Mouse (Mus musculus) intestine, embryonic 14.5 days (tissue): ENCODE results near the gene Miga1. TPM values are rescaled to one million over a fixed set of nuclear protein-coding genes. Genes with fewer than 3 reads are reported as not detected.
A peak's percentile ranks its signal among the peaks of the same experiment; 100 is the strongest.
"Not testable (repeated sequence)": the region's sequence is repeated elsewhere in the genome, so short reads cannot be mapped to it uniquely, and the experiment has no call there.

ENCODE experiments used
- ATAC-seq: fragments of 200-750 bp; cut with Nextera tagmentation; replicated peaks from 2 replicates; pipeline ENCODE4 v1.8.0; 2017; ENCODE audit warnings: low read depth, moderate number of reproducible peaks, moderate TSS enrichment, moderate library complexity; ENCODE audit not compliant: low FRiP score, low TSS enrichment
- DNase-seq: peaks from one replicate; pipeline ENCODE4 v3.0.0-alpha.2; 2018; ENCODE audit warnings: low spot score
- H3K27ac ChIP-seq: fragments of 300-500 bp; sonication (generic); 2 replicates; pipeline ENCODE4 v1.5.1; 2014; ENCODE audit warnings: low read depth, mild to moderate bottlenecking, control low read depth
- H3K27me3 ChIP-seq: fragments of 300-500 bp; sonication (generic); replicated peaks from 2 replicates; pipeline ENCODE4 v1.6.1; 2014; ENCODE audit warnings: low read length, control low read depth; ENCODE audit not compliant: control insufficient read depth, insufficient read depth
- H3K36me3 ChIP-seq: fragments of 300-500 bp; sonication (generic); 2 replicates; pipeline ENCODE4 v1.6.1; 2014; ENCODE audit warnings: low read length, control low read depth; ENCODE audit not compliant: control insufficient read depth, insufficient read depth
- H3K4me1 ChIP-seq: fragments of 300-500 bp; sonication (generic); replicated peaks from 2 replicates; pipeline ENCODE4 v1.6.1; 2014; ENCODE audit warnings: low read length, control low read depth, mixed read lengths; ENCODE audit not compliant: control insufficient read depth, insufficient read depth
- H3K4me2 ChIP-seq: fragments of 300-500 bp; sonication (generic); 2 replicates; pipeline ENCODE4 v1.6.1; 2014; ENCODE audit warnings: low read length
- H3K4me3 ChIP-seq: fragments of 300-500 bp; sonication (generic); 2 replicates; pipeline ENCODE4 v1.5.1; 2014; ENCODE audit warnings: low read depth, low read length, control low read depth, mixed read lengths
- H3K9ac ChIP-seq: fragments of 300-500 bp; sonication (generic); 2 replicates; pipeline ENCODE4 v1.6.1; 2014; ENCODE audit warnings: mild to moderate bottlenecking, low read length
- H3K9me3 ChIP-seq: fragments of 300-500 bp; sonication (generic); 2 replicates; pipeline ENCODE4 v1.6.1; 2016; ENCODE audit warnings: low read length, control low read depth; ENCODE audit not compliant: control insufficient read depth
- WGBS: fragments of 180-500 bp; shearing (Covaris S2); extraction: QIAGEN DNeasy Blood & Tissue Kit; methylation state at CpG from one replicate; pipeline ENCODE4 v1.1.7; 2014; 5-methylcytosine and 5-hydroxymethylcytosine counted together
- polyA plus RNA-seq: library from polyadenylated mRNA; unstranded; fragments of >200 nt; fragmentation: Nextera tagmentation; extraction: Ambion mirVana; gene quantifications from 2 replicates; pipeline ENCODE4 v1.2.1, GENCODE M21; 2014

The Miga1 gene
- polyA plus RNA-seq, 1 experiment from 2014 or later, result 19.2 TPM

GRCm38 (mm10) chr3:152336085-152336484 is 4.1 kb downstream of the Miga1 start:
- DNase-seq, result no peak
- H3K36me3 ChIP-seq, result peaks cover 52% of the 10 kb centered on the region
- 84% methylated on average over 8 of the region's 8 CpGs for WGBS

DNA sequence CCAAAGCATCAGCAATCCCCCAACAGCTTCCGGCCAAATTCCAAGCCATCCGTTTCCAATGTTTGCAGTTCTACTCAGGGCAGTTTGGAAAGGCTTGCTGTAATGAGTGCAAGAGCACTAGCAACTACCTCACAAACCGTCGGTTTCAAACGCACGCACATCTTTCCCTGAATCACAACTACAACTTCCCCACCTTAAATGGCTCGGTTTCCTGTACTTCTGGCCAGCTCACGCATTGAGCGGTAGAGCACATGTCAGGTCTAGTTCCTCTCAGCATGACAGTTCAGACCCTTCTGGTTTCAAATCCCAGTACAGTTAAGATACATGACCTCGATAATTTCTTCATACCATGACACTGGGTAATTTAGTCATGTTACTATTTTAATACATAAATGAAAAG is 6.6 kb downstream of the Miga1 start:
- 94% methylated on average over 10 of the region's 10 CpGs for WGBS
- Histone ChIP-seq H3K27me3 (no peaks in the 10 kb centered on the region), H3K4me3 (no peak overlapping the region), H3K4me1 (no peaks in the 10 kb centered on the region), H3K27ac (no peak overlapping the region), H3K9me3 (no peaks in the 10 kb centered on the region), H3K4me2 (no peak overlapping the region), H3K36me3 (peaks cover 52% of the 10 kb centered on the region), H3K9ac (no peak overlapping the region)
- no peak for DNase-seq
- ATAC-seq, result no peak

More at GRCm38 (mm10) chr3:152336085-152336484, 4.1 kb downstream of the Miga1 start:
- Histone ChIP-seq H3K4me3 (no peak overlapping the region), H3K4me2 (no peak overlapping the region), H3K4me1 (0 out of 2 replicates have a peak, but pooled peaks cover 7% of the 10 kb centered on the region), H3K27me3 (no peaks in the 10 kb centered on the region), H3K9ac (no peak overlapping the region), H3K27ac (no peak overlapping the region), H3K9me3 (no peaks in the 10 kb centered on the region)
- ATAC-seq, result no peak

- WGBS, result 92% methylated on average over 15 of the region's 15 CpGs
- Histone ChIP-seq H3K9ac (no peak overlapping the region), H3K27me3 (no peaks in the 10 kb centered on the region), H3K27ac (no peak overlapping the region), H3K4me2 (no peak overlapping the region), H3K4me1 (no peaks in the 10 kb centered on the region), H3K36me3 (peaks cover 50% of the 10 kb centered on the region), H3K4me3 (no peak overlapping the region), H3K9me3 (no peaks in the 10 kb centered on the region)
- no peak for DNase-seq
- ATAC-seq, result peak; percentile 64; the same call in 1 of the 2 replicates
These were observed 7.5 kb downstream of the Miga1 start for GRCm38 (mm10) chr3:152332545-152333300.

- H3K4me1 ChIP-seq, result no peaks in the 10 kb centered on the region
- H3K9ac ChIP-seq, result no peak overlapping the region
- H3K4me2 ChIP-seq, result no peak overlapping the region
- WGBS, result 91% methylated on average over 5 of the region's 6 CpGs
- H3K27ac ChIP-seq, result no peak overlapping the region
- DNase-seq (no peak), ATAC-seq (no peak)
- peaks cover 43% of the 10 kb centered on the region for H3K36me3 ChIP-seq
- H3K4me3 ChIP-seq, result no peak overlapping the region
- H3K9me3 ChIP-seq, result no peaks in the 10 kb centered on the region
- H3K27me3 ChIP-seq, result no peaks in the 10 kb centered on the region
These were observed 8.1 kb downstream of the Miga1 start for GRCm38 (mm10) chr3:152332104-152332503.

DNA sequence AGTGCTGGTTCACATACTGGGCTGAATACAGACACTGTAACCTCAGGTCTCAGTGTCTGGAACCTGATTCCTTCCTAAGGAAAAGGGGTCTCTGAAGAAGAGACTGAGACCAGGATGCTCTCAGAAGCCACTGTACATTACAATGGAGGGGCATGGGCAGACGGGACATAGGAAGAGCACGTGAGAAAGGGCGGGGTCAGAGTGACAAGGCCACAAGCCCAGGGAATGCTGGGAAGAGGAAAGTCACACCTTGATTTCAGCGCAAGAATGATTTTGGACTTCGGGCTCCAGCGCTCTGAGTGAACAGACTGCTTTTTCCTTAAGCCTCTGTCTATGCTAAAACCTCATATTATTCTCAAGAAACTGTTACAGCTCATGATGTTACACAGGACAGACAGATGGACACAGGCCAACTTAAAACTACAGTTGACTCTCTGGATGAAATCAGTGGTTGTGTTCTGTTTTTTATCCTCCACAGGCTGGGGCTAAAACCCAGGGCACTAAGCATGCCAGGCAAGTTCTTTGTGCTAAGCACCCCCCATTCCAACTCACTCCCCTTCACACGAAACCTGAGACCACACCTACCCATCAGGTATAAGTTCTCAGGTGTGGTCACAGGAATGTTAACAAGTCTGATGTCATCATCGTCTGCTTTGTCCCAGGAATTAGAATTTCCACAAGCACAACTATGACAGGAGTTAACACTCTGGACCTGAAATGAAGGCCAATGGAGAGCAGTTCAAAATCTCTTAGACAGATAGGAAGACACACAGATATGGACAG is 18.3 kb downstream of the Miga1 start:
- H3K4me1 ChIP-seq, result no peaks in the 10 kb centered on the region
- no peaks in the 10 kb centered on the region for H3K9me3 ChIP-seq
- H3K4me3 ChIP-seq, result no peak overlapping the region
- WGBS, result 87% methylated on average over 8 of the region's 8 CpGs
- no peaks in the 10 kb centered on the region for H3K27me3 ChIP-seq
- H3K36me3 ChIP-seq, result peaks cover 10% of the 10 kb centered on the region; the same call in 1 of the 2 replicates
- no peak overlapping the region for H3K9ac ChIP-seq
- no peak overlapping the region for H3K27ac ChIP-seq
- ATAC-seq, result no peak; the same call in 1 of the 2 replicates
- no peak overlapping the region for H3K4me2 ChIP-seq
- no peak for DNase-seq

DNA sequence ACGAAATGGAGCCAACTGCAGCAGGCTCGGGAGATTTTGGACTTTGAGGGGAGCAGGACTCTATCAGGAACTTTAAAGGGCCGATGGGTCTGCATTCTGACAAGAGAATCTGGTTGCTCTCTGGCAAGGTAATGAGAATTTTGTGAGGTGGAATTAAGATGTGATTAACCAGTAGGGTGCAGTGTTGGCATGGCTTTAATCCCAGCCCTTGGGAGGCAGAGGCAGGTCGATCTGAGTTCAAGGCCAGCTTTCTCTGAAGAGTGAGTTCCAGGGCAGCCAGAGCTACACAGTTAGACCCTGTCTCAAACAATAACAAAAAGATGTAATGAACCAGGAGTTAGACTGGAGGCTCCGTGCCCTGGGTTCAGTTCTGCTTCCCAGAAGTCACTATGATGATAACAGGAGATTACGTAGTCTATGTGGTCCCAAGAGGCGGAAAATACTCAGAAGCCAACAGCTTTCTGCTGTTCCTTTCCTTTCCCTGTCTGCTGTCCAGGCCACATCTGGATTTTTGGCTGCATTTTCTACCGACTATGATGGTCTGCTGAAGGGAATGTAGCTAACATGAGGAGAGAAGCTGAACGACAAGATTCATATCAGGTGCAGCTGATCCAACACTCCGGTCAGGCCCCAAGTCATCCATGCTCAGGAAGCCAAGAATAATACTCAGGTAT is 19.1 kb downstream of the Miga1 start:
- ATAC-seq (no peak), DNase-seq (no peak)
- no peaks in the 10 kb centered on the region for H3K4me1 ChIP-seq
- no peak overlapping the region for H3K4me2 ChIP-seq
- no peaks in the 10 kb centered on the region for H3K27me3 ChIP-seq
- no peaks in the 10 kb centered on the region for H3K9me3 ChIP-seq
- H3K27ac ChIP-seq, result no peak overlapping the region
- H3K9ac ChIP-seq, result no peak overlapping the region
- peaks cover 10% of the 10 kb centered on the region; the same call in 1 of the 2 replicates for H3K36me3 ChIP-seq
- no peak overlapping the region for H3K4me3 ChIP-seq
- WGBS, result 91% methylated on average over 10 of the region's 10 CpGs

DNA sequence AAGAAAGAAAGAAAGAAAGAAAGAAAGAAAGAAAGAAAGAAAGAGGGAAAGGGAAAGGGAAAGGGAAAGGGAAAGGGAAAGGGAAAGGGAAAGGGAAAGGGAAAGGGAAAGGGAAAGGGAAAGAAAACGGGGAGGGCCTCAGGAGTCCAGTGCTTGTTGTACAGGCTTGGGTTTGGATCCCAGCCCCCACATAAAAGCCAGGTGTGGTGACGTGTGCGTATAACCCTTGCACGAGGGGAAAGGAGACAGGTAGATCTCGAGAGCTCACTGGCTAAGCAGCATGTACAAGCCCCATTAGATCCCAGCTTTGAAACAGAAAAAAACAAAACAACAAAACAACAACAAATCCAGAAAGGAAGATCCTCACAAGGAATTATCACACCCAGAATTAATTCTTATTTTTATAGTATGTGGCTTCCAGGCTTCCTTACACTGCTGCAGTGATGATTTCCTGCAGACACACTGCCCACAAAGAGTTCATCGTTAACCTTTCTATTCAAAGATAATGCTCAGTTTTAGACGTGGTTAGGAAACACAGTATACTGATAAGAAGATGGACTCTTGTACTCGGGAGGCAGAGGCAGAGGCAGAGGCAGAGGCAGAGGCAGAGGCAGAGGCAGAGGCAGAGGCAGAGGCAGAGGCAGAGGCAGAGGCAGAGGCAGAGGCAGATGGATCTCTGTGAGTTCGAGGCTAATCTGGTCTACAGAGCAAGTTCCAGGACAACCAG is 23.6 kb downstream of the Miga1 start:
- not testable (repeated sequence) for H3K4me3 ChIP-seq, DNase-seq, ATAC-seq, H3K9me3 ChIP-seq, H3K27me3 ChIP-seq, H3K9ac ChIP-seq, H3K4me1 ChIP-seq, H3K27ac ChIP-seq, H3K4me2 ChIP-seq
- H3K36me3 ChIP-seq, result peaks cover 23% of the 10 kb centered on the region
- 76% methylated on average over 9 of the region's 9 CpGs for WGBS

DNA sequence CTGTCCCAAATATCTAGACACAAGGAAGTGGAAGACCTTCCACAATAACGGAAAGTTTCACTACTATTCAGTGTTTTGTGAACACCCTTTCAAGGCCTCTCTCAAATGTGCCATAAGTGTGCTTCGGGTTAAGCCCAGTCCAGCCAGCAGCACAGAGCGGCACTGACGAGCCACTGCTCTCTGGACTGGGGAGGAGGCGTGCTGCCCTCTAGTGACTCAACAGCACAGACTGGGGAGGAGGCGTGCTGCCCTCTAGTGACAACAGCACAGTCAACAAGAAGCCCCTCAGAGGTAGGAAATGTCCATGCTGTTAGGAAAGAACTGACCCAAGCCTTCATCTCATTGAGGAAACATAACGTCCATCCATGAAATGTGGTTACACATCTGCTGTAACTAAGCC is 24.6 kb downstream of the Miga1 start:
- Histone ChIP-seq H3K4me1 (no peaks in the 10 kb centered on the region), H3K27ac (no peak overlapping the region), H3K9me3 (no peaks in the 10 kb centered on the region), H3K27me3 (no peaks in the 10 kb centered on the region), H3K36me3 (peaks cover 19% of the 10 kb centered on the region), H3K4me3 (no peak overlapping the region), H3K4me2 (no peak overlapping the region), H3K9ac (no peak overlapping the region)
- peak; percentile 84 for DNase-seq
- peak; percentile 93 for ATAC-seq
- 11% methylated on average over 7 of the region's 7 CpGs for WGBS
